Mouse (Mus musculus) liver, embryonic 14.5 days (tissue): ENCODE measurements at regions not wholly inside any gene's neighbourhood (a gene's known extent, or its start where the extent isn't known, plus 50 kb on each side); places are given as distances from the start of the nearest gene placed in this dataset.

Experiments used
- CTCF ChIP-seq: IDR thresholded peaks from 2 replicates; pipeline ENCODE4 v1.5.1; 2016; ENCODE audit warnings: antibody characterized with exemption, low read depth, control low read depth
- EP300 ChIP-seq: IDR thresholded peaks from 2 replicates; pipeline ENCODE4 v1.6.1; 2016; ENCODE audit warnings: antibody characterized with exemption, low read depth

- TF ChIP-seq CTCF (no peak), EP300 (no peak)
These were observed 280.4 kb downstream of the Tgfb2 start for GRCm38 (mm10) chr1:186425421-186425820.
